Mouse (Mus musculus): ENCODE measurements around the gene Rabgef1.

- TF ChIP-seq CTCF (IDR thresholded peaks at IDR 0.05; ENCODE audit: low read depth, low read length) (no peak), GATA1 (IDR thresholded peaks at IDR 0.05; ENCODE audit: borderline replicate concordance, low read length) (no peak)
These were observed 49.7 kb downstream of the Rabgef1 start for GRCm38 (mm10) chr5:130221316-130221715.

Data from G1E (cell line).